Mouse (Mus musculus): ENCODE results near the gene Rbks. TPM values are rescaled to one million over a fixed set of nuclear protein-coding genes. Genes with fewer than 3 reads are reported as not detected.
"Not testable (repeated sequence)": the region's sequence is repeated elsewhere in the genome, so short reads cannot be mapped to it uniquely, and the experiment has no call there.

Gene Rbks
- polyA plus RNA-seq, 1 experiment from 2014 or later, result 4.9 TPM

DNA sequence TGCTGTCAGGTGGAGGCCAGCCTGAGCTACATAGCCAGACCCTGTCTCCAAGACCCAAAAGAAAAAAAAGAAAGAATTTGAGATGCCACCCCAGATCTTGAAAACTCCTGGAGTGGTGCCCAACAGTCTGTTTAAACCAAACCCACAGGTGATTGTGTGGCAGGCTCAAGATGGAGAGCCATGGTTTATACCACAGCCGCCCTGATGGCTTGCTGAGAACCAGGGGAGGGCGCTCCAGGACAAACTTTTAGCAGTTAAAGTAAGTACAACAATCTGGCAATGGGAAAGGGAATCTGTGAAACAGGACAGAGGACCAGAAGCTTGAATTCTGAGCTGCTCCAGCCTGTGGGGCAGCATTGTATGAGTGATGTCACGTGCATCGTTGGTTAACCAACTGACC is 98.8 kb downstream of the Rbks start:
- no peaks in the 10 kb centered on the region for H3K27me3 ChIP-seq (replicated peaks)

DNA sequence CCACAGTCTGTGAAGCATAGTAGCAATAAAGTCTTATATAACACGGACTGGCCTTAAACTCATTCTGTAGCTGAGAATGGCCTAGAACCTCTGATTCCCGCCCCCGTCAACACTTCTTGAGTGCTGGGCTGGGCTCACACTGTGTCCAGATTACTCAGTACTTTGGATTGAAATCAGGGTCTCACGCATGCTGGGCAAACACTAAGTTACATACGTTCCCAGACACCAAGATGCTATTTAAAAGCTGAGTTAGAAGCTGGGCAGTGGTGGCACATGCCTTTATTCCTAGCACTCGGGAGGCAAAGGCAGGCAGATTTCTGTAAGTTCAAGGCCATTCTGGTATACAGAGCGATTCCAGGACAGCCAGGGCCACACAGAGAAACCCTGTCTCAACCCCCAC is 99.3 kb downstream of the Rbks start:
- WGBS, result 71% methylated on average over 7 of the region's 7 CpGs

More for the DNA sequence above, 98.8 kb downstream of the Rbks start:
- WGBS, result 62% methylated on average over 4 of the region's 4 CpGs
- peaks cover 20% of the 10 kb centered on the region for H3K4me1 ChIP-seq (replicated peaks)
- ATAC-seq (ENCODE audit: insufficient number of reproducible peaks, low FRiP score), result no peak
- H3K4me3 ChIP-seq, result no peak overlapping the region
- peaks cover 6% of the 10 kb centered on the region for H3K9me3 ChIP-seq (replicated peaks)
- no peaks in the 10 kb centered on the region for H3K36me3 ChIP-seq
- H3K4me2 ChIP-seq, result no peak overlapping the region
- H3K27ac ChIP-seq (ENCODE audit: poor library complexity, severe bottlenecking), result no peak overlapping the region
- no peak overlapping the region for H3K9ac ChIP-seq

DNA sequence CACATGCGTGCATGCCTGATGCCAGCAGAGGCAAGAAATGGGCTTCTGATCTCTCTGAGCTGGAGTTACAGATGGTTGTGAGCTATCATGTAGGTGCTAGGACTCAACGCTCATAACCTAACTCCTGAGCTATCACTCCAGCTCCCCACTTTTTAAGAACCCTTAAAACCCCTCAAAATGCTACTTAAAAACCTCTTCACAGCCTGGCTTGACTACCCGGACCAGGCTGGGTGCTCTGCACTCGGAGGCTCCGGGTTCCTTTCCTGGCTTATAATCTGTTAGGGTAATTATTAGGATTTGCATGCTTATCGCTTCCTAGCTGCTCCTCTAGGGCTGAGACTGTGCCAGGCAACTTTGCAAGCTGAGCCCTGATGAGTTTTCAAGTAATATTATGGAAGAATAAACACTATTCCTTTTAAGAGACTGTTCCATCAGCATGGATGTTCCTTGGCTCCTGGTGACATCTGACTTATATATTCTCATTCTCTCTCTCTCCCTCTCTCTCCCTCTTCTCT is 99.9 kb downstream of the Rbks start:
- Histone ChIP-seq H3K9me3 (replicated peaks) (peaks cover 6% of the 10 kb centered on the region), H3K4me3 (peak overlapping the region; percentile 54; the same call in 1 of the 2 replicates), H3K4me2 (peak overlapping the region; percentile 92), H3K27ac (ENCODE audit: poor library complexity, severe bottlenecking) (no peak overlapping the region), H3K9ac (0 out of 2 replicates have a peak overlapping the region, but pooled peaks have one; percentile 74), H3K36me3 (no peaks in the 10 kb centered on the region), H3K27me3 (replicated peaks) (no peaks in the 10 kb centered on the region), H3K4me1 (replicated peaks) (peaks cover 19% of the 10 kb centered on the region)
- WGBS, result 61% methylated on average over 6 of the region's 6 CpGs
- ATAC-seq (ENCODE audit: insufficient number of reproducible peaks, low FRiP score), result no peak

More for the DNA sequence above, 99.3 kb downstream of the Rbks start:
- Histone ChIP-seq H3K4me2 (no peak overlapping the region), H3K27me3 (replicated peaks) (no peaks in the 10 kb centered on the region), H3K4me3 (no peak overlapping the region), H3K36me3 (no peaks in the 10 kb centered on the region), H3K4me1 (replicated peaks) (peaks cover 20% of the 10 kb centered on the region), H3K9ac (no peak overlapping the region), H3K27ac (ENCODE audit: poor library complexity, severe bottlenecking) (no peak overlapping the region), H3K9me3 (replicated peaks) (peaks cover 6% of the 10 kb centered on the region)
- no peak for ATAC-seq (ENCODE audit: insufficient number of reproducible peaks, low FRiP score)

DNA sequence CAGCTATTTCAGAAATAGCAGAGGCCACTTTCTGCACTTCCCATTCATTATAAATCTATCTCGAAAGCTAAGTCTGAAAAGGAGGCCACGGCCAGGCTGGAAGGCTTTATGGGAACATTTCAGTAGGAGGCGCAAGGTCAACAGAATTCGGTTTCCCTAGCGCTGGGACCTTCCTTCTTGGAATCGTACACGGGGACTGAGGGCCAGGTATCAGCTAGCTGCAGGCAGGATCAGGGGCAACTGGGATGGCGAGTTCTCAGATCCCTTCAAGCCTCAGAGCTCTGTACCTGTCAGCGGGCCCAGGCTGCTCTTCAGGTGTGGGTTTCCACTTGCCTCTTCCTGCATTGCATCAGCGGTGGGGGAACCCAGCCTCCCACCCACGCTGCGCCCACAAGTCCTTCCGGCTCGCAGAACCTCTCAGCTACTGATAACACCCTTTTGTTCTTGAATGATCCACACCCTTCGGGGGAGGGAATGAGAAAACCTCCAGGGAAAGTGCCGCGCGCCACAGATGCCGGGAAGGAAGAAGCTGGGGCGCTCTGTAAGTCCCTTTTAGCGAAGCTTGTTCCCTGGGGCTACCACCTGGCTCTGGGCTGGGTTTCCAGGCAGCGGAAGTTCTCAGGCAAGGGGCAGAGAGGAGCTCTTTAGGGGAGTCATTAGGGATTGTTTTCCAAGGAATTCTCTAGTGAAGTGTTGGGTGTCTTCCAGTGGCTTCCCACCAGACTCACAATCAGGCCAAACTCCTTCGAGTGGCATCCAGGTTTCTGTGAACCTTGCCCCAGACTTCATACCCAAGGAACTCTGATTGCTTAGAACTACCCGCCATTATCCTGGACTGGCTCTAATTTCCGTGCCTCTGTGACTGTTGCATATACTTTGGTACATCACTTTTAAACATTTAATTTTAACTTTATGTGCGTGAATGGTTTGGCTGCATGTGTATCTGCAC is 100.7 kb downstream of the Rbks start, which contains the start of gene Mrpl33:
TSS of gene Mrpl33 (plus strand) at position 455 of the 949 bp plus-strand sequence.
- peak within 1 kb of the TSS; percentile 74 for H3K9ac ChIP-seq

DNA sequence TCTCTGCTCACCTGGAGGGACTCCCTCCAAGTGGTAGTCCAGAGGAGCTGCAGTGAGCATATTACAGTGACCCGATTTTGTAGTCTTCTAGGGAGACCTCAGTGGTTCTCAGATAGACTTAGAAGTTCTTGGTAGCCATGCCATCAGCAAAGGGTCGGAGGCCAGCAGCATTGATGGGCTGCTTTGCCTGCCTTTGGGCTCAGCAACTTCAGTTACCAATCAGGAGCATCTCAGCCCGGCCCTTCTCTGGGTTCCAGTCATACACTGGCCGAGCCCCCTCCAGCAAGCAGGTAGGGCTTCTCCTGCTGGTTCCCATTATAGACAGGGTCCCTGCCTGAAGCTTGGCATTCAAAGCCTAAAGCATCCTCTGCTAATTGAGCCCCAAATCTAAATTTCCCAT is 101.6 kb downstream of the Rbks start:
- no peak overlapping the region for H3K9ac ChIP-seq
- H3K4me3 ChIP-seq, result no peak overlapping the region
- no peak overlapping the region for H3K27ac ChIP-seq (ENCODE audit: poor library complexity, severe bottlenecking)
- ATAC-seq (ENCODE audit: insufficient number of reproducible peaks, low FRiP score), result no peak
- no peaks in the 10 kb centered on the region for H3K36me3 ChIP-seq
- H3K4me2 ChIP-seq, result no peak overlapping the region
- peaks cover 13% of the 10 kb centered on the region for H3K4me1 ChIP-seq (replicated peaks)
- H3K9me3 ChIP-seq (replicated peaks), result peaks cover 6% of the 10 kb centered on the region
- no peaks in the 10 kb centered on the region for H3K27me3 ChIP-seq (replicated peaks)
- 58% methylated on average over 4 of the region's 4 CpGs for WGBS

More for the DNA sequence above, 100.7 kb downstream of the Rbks start, which contains the start of gene Mrpl33:
- Histone ChIP-seq H3K4me2 (peak within 1 kb of the TSS; percentile 92), H3K4me1 (replicated peaks) (peaks cover 13% of the 10 kb centered on the region), H3K9me3 (replicated peaks) (peaks cover 6% of the 10 kb centered on the region), H3K4me3 (peak within 1 kb of the TSS; percentile 54), H3K27me3 (replicated peaks) (no peaks in the 10 kb centered on the region), H3K36me3 (no peaks in the 10 kb centered on the region), H3K27ac (ENCODE audit: poor library complexity, severe bottlenecking) (peak within 1 kb of the TSS; percentile 53)
- ATAC-seq (ENCODE audit: insufficient number of reproducible peaks, low FRiP score), result peak; percentile 59; the same call in 1 of the 2 replicates
- 6% methylated on average over 26 of the region's 26 CpGs for WGBS

DNA sequence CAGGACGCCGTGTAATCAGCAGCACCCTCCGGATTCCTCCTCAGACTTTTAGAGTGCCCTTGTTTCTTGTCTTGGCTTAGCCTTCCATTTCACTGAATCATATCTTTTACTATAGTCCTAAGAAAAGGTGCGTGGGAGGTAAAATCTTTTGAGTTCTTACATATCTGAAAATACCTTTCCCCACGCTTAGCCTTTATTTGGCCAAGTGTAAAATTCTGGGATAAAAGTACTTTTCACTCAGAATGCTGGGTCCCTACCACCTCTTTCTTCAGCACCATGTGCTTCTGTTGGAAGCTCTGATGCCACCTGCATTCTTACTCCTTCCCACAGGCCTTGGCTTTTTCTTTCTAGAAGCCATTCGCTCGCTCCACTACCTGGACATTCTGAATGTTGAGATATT is 106.3 kb downstream of the Rbks start:
- no peak overlapping the region for H3K4me2 ChIP-seq
- WGBS, result 82% methylated on average over 7 of the region's 7 CpGs
- H3K36me3 ChIP-seq, result no peaks in the 10 kb centered on the region

DNA sequence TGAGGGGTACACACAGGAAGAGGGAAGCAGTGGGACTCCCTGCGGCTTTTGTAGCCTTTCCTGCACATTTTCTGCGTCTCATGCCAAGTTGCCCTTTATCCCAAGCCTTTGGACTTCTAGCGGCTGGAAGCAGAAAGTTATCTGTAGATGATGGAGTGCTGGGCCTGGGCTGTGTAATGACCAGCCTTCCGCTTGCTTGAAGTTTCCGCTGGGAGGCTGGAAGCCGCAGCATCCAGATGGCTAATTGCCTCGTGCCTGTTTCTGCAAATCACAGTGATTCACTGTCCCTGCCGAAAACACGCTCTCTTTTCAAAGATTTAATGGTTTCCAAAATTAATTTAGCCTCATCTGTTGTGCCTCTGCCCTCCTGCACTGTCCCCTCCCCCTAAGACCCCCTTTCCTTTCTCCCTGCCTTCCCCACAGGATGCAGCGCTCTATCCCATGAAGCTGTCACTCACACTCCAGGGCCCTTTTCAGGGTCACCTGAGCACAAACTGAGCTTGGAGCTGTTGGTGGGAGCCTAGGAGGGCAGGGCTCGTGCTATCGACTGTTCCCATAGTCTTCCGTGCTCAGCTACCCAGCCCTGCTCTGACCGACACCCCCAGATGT is 107.6 kb downstream of the Rbks start:
- H3K4me3 ChIP-seq, result no peak overlapping the region
- ATAC-seq (ENCODE audit: insufficient number of reproducible peaks, low FRiP score), result no peak
- H3K4me1 ChIP-seq (replicated peaks), result no peaks in the 10 kb centered on the region
- no peak overlapping the region for H3K4me2 ChIP-seq
- 73% methylated on average over 14 of the region's 14 CpGs for WGBS
- H3K9me3 ChIP-seq (replicated peaks), result peaks cover 7% of the 10 kb centered on the region
- no peaks in the 10 kb centered on the region for H3K36me3 ChIP-seq
- H3K27ac ChIP-seq (ENCODE audit: poor library complexity, severe bottlenecking), result no peak overlapping the region
- no peak overlapping the region for H3K9ac ChIP-seq
- no peaks in the 10 kb centered on the region for H3K27me3 ChIP-seq (replicated peaks)

More for the DNA sequence above, 106.3 kb downstream of the Rbks start:
- ATAC-seq (ENCODE audit: insufficient number of reproducible peaks, low FRiP score), result no peak
- H3K9ac ChIP-seq, result no peak overlapping the region
- H3K27me3 ChIP-seq (replicated peaks), result no peaks in the 10 kb centered on the region
- no peak overlapping the region for H3K4me3 ChIP-seq
- peaks cover 7% of the 10 kb centered on the region for H3K9me3 ChIP-seq (replicated peaks)
- no peak overlapping the region for H3K27ac ChIP-seq (ENCODE audit: poor library complexity, severe bottlenecking)
- H3K4me1 ChIP-seq (replicated peaks), result peaks cover under 1% of the 10 kb centered on the region; the same call in 1 of the 2 replicates

DNA sequence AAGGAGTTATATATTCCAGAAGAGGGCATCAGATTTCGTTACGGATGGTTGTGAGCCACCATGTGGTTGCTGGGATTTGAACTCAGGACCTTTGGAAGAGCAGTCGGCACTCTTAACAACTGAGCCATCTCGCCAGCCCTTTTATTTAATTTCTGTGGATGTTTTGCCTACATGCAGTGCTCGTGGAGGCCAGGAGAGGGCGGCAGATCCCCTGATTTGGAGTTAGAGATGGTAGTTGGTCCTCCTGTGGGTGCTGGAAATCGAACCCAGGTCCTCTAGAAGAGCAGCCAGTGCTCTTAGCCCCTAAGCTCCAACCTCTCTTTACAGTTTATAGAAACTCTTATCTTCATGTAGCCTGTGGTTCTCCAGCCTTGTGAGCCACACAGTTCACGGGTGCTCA is 108.8 kb downstream of the Rbks start:
- WGBS, result 79% methylated on average over 8 of the region's 8 CpGs

DNA sequence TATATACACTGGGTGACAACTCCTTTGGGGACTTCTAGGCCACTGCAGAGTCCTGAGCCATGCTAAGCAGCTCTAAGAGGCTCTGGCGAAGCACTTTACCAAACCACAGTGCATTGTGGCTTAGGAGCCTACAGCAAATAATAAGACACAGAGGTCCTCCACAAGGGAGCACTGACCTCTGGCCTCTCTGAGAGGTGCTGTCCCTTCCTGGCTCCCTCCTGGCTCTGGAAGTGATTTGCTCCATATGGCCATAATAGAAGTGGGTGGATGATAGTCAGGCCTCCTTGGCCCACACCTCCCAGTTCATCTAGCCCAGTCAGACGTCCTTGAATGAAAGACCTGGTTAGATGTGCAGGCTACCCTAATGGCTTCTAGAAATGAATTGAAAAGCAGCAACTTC is 109.4 kb downstream of the Rbks start:
- Histone ChIP-seq H3K9ac (no peak overlapping the region), H3K4me2 (no peak overlapping the region), H3K4me3 (no peak overlapping the region), H3K36me3 (no peaks in the 10 kb centered on the region), H3K4me1 (replicated peaks) (no peaks in the 10 kb centered on the region), H3K27ac (ENCODE audit: poor library complexity, severe bottlenecking) (no peak overlapping the region), H3K27me3 (replicated peaks) (no peaks in the 10 kb centered on the region), H3K9me3 (replicated peaks) (peaks cover 12% of the 10 kb centered on the region)
- WGBS, result 78% methylated on average over 2 of the region's 2 CpGs
- no peak for ATAC-seq (ENCODE audit: insufficient number of reproducible peaks, low FRiP score)

More for the DNA sequence above, 108.8 kb downstream of the Rbks start:
- not testable (repeated sequence) for ATAC-seq (ENCODE audit: insufficient number of reproducible peaks, low FRiP score); H3K4me1 ChIP-seq (replicated peaks); H3K36me3 ChIP-seq; H3K27ac ChIP-seq (ENCODE audit: poor library complexity, severe bottlenecking); H3K27me3 ChIP-seq (replicated peaks); H3K4me2 ChIP-seq; H3K9ac ChIP-seq; H3K4me3 ChIP-seq
- peaks cover 12% of the 10 kb centered on the region for H3K9me3 ChIP-seq (replicated peaks)

DNA sequence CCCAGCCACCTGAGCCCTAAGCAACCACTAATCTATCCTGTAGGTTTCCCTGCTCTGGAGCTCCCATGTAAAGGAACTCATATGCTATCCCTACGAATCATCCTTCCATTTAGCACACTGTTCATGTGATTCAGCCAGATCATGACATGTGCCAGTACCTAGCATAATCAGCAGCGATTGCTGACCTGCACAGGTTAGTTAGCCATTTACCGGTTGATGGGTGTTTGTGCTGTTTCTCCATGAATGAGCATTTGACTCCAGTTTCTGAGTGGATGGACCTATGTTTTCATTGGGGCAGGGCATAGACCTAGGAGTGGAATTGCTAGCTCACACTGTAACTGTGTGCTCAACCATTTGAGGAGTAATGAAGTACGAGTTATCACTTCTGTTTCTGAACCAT is 111.9 kb downstream of the Rbks start:
- Histone ChIP-seq H3K9me3 (replicated peaks) (peaks cover 12% of the 10 kb centered on the region), H3K4me3 (no peak overlapping the region), H3K36me3 (no peaks in the 10 kb centered on the region), H3K9ac (no peak overlapping the region), H3K27ac (ENCODE audit: poor library complexity, severe bottlenecking) (no peak overlapping the region), H3K27me3 (replicated peaks) (no peaks in the 10 kb centered on the region), H3K4me1 (replicated peaks) (no peaks in the 10 kb centered on the region), H3K4me2 (no peak overlapping the region)
- no peak for ATAC-seq (ENCODE audit: insufficient number of reproducible peaks, low FRiP score)
- WGBS, result 95% methylated on average over 4 of the region's 4 CpGs

DNA sequence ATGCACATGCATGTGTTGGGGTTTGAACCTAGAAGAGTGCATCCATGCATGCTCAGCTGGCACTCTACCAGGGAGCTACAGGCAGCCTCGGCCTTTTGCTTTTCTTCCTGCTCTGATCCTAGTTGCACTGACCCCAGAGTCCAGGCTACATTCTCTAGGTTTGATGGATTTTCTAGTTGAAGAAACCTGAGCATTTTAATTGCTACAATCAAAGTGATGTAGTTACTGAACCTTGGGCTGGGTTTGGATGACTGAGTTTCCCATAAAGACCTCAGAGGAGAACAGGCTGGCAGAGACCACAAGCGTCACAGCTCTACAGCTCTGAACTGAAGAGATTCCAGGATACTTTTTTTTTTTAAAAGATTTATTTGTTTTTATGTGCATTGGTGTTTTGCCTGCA is 114.2 kb downstream of the Rbks start:
- Histone ChIP-seq H3K9me3 (replicated peaks) (0 out of 2 replicates have a peak, but pooled peaks cover 6% of the 10 kb centered on the region), H3K4me3 (no peak overlapping the region), H3K9ac (no peak overlapping the region), H3K4me2 (no peak overlapping the region), H3K36me3 (no peaks in the 10 kb centered on the region), H3K27ac (ENCODE audit: poor library complexity, severe bottlenecking) (no peak overlapping the region), H3K4me1 (replicated peaks) (no peaks in the 10 kb centered on the region), H3K27me3 (replicated peaks) (no peaks in the 10 kb centered on the region)
- WGBS, result 74% methylated on average over 2 of the region's 2 CpGs
- ATAC-seq (ENCODE audit: insufficient number of reproducible peaks, low FRiP score), result no peak

Measured in heart, embryonic 12.5 days (tissue).